Mouse (Mus musculus) stomach, embryonic 14.5 days (tissue): ENCODE data around the gene A830031A19Rik. TPM values are rescaled to one million over a fixed set of nuclear protein-coding genes. Genes with fewer than 3 reads are reported as not detected.

Source experiments
- ATAC-seq: fragments of 200-750 bp; cut with Nextera tagmentation; 2 replicates; pipeline ENCODE4 v1.8.0; 2017; ENCODE audit warnings: low read depth, moderate TSS enrichment; ENCODE audit not compliant: insufficient number of reproducible peaks, insufficient read depth, low FRiP score
- H3K27ac ChIP-seq: fragments of 300-500 bp; sonication (generic); 2 replicates; pipeline ENCODE4 v1.5.1; 2014; ENCODE audit warnings: mild to moderate bottlenecking, low read length, moderate library complexity, mixed read lengths
- H3K27me3 ChIP-seq: fragments of 300-500 bp; sonication (generic); 2 replicates; pipeline ENCODE4 v1.6.1; 2014; ENCODE audit warnings: low read length, control low read depth, mixed read lengths; ENCODE audit not compliant: control insufficient read depth, insufficient read depth
- H3K36me3 ChIP-seq: fragments of 300-500 bp; sonication (generic); 2 replicates; pipeline ENCODE4 v1.6.1; 2014; ENCODE audit warnings: mild to moderate bottlenecking, control low read depth, low read length, moderate library complexity, mixed read lengths; ENCODE audit not compliant: control insufficient read depth, insufficient read depth
- H3K4me1 ChIP-seq: fragments of 300-500 bp; sonication (generic); 2 replicates; pipeline ENCODE4 v1.6.1; 2014; ENCODE audit warnings: low read length, control low read depth, mixed read lengths; ENCODE audit not compliant: control insufficient read depth, insufficient read depth
- H3K4me2 ChIP-seq: fragments of 300-500 bp; sonication (generic); replicated peaks from 2 replicates; pipeline ENCODE4 v1.6.1; 2014; ENCODE audit warnings: low read depth, low read length, control low read depth
- H3K4me3 ChIP-seq: fragments of 300-500 bp; sonication (generic); 2 replicates; pipeline ENCODE4 v1.5.1; 2014; ENCODE audit warnings: low read depth, low read length, control low read depth
- H3K9ac ChIP-seq: fragments of 300-500 bp; sonication (generic); replicated peaks from 2 replicates; pipeline ENCODE4 v1.6.1; 2014; ENCODE audit warnings: low read depth, mild to moderate bottlenecking, control low read depth, low read length, moderate library complexity, mixed read lengths
- H3K9me3 ChIP-seq: fragments of 300-500 bp; sonication (generic); 2 replicates; pipeline ENCODE4 v1.6.1; 2016; ENCODE audit warnings: low read depth, low read length, control low read depth; ENCODE audit not compliant: control insufficient read depth
- WGBS: fragments of 180-500 bp; shearing (Covaris S2); extraction: QIAGEN DNeasy Blood & Tissue Kit; methylation state at CpG from one replicate; pipeline ENCODE4 v1.1.7; 2014; 5-methylcytosine and 5-hydroxymethylcytosine counted together
- polyA plus RNA-seq: library from polyadenylated mRNA; unstranded; fragments of >200 nt; fragmentation: Nextera tagmentation; extraction: Ambion mirVana; gene quantifications from 2 replicates; pipeline ENCODE4 v1.2.1, GENCODE M21; 2014

A830031A19Rik gene
- polyA plus RNA-seq, 1 experiment from 2014 or later = not detected

DNA sequence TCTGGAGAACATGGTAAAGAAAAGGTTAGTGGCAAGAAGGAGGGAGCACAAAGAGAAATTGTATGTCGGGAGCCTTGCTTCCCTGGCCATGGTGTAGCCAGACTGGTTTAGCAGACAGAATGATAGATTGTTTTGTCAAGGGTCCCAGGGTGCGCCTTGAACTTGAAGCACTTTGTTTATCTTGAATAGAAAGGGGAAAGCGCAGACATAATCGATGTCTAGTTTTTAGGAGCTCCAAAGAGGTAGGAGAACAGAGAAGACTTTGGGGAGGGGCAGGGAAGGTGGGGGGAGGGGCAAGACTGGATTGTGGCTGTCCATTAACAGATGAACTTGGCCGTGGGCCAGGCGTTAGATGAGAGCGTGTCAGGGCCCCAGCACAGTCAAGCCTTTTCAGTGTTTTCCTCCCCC lies 25.0 kb upstream of the A830031A19Rik start:
- H3K4me1 ChIP-seq = peaks cover 49% of the 10 kb centered on the region
- H3K9me3 ChIP-seq = no peaks in the 10 kb centered on the region
- 7% methylated on average over 7 of the region's 7 CpGs for WGBS
- H3K36me3 ChIP-seq = no peaks in the 10 kb centered on the region
- no peak overlapping the region for H3K9ac ChIP-seq
- ATAC-seq = peak; percentile 82
- peak overlapping the region; percentile 17; the same call in 1 of the 2 replicates for H3K27ac ChIP-seq
- H3K4me3 ChIP-seq = no peak overlapping the region
- no peak overlapping the region for H3K4me2 ChIP-seq
- H3K27me3 ChIP-seq = no peaks in the 10 kb centered on the region

DNA sequence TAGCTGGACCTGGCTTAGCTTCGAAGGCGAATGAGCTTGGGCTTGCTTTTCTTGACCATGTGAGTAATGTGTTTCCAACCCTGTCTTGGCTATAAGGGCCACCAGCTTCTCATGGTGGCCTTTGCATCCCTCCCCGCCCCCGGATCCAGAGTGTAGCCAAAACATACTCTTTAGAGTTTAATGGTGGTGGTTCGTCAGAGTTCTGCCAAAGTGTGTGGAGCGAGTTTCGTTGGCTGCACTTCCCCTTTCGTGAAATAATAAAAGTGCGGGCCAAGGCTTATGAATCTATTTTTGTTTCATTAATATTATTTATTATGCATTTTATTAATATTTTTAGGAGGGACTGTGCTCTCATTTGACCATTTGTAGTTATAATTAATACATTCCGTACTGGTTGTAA lies 24.4 kb upstream of the A830031A19Rik start:
- Histone ChIP-seq H3K36me3 (no peaks in the 10 kb centered on the region), H3K4me3 (no peak overlapping the region), H3K9ac (no peak overlapping the region), H3K4me2 (no peak overlapping the region), H3K9me3 (no peaks in the 10 kb centered on the region), H3K27me3 (no peaks in the 10 kb centered on the region), H3K4me1 (peaks cover 54% of the 10 kb centered on the region), H3K27ac (no peak overlapping the region)
- WGBS = 62% methylated on average over 10 of the region's 10 CpGs
- no peak for ATAC-seq

DNA sequence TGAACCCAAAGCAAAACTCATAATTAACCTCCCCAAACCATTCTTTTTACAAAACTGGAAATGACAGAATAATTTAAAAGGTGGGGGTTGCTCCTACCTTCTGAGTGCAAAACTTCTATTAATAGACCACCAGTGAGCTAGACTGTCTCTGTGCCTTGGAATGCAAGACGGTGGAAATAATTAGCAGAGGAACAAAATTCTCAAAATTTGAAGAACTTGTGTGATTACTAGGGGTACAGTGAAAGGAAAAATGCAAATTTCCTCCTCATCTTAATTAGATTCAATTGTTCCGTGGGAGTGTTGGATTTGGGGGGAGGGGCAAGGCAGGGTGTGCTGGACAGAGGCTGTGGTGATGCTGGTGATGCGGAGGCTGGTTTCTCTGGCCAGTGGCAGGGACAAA lies 23.8 kb upstream of the A830031A19Rik start:
- no peaks in the 10 kb centered on the region for H3K9me3 ChIP-seq
- no peak overlapping the region for H3K4me2 ChIP-seq
- H3K4me1 ChIP-seq = peaks cover 54% of the 10 kb centered on the region
- H3K27ac ChIP-seq = no peak overlapping the region
- no peak for ATAC-seq
- no peaks in the 10 kb centered on the region for H3K27me3 ChIP-seq
- no peak overlapping the region for H3K9ac ChIP-seq
- no peaks in the 10 kb centered on the region for H3K36me3 ChIP-seq
- H3K4me3 ChIP-seq = no peak overlapping the region
- 54% methylated on average over 3 of the region's 3 CpGs for WGBS

- WGBS = 69% methylated on average over 5 of the region's 5 CpGs
- H3K4me2 ChIP-seq = no peak overlapping the region
- H3K4me3 ChIP-seq = no peak overlapping the region
- no peaks in the 10 kb centered on the region for H3K27me3 ChIP-seq
- no peak overlapping the region for H3K27ac ChIP-seq
- no peaks in the 10 kb centered on the region for H3K9me3 ChIP-seq
- peaks cover 54% of the 10 kb centered on the region for H3K4me1 ChIP-seq
- H3K9ac ChIP-seq = no peak overlapping the region
- no peak for ATAC-seq
- H3K36me3 ChIP-seq = no peaks in the 10 kb centered on the region
Measured at GRCm38 (mm10) chr11:24098069-24098468, 23.2 kb upstream of the A830031A19Rik start.

DNA sequence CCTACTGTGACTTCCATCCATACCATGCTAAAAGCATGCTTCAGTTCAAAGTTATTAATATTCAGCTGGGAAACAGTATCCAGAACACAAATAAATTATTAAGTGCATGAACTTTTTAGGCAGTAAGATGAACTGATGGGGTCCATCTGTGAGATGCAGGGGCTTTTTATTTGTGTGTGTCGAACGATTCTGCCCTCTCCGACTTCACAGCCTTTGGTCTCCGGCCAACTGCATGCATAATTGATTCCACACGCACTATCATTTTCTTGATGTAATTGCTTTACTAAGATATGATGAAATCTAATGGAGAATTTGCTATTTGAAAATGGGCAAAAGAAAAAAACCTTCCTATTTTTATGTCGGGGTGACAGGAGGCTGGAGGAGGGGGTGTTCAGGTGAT lies 22.2 kb upstream of the A830031A19Rik start:
- Histone ChIP-seq H3K4me1 (peaks cover 57% of the 10 kb centered on the region), H3K4me3 (no peak overlapping the region), H3K9ac (no peak overlapping the region), H3K27ac (no peak overlapping the region), H3K36me3 (no peaks in the 10 kb centered on the region), H3K9me3 (no peaks in the 10 kb centered on the region), H3K27me3 (no peaks in the 10 kb centered on the region), H3K4me2 (no peak overlapping the region)
- 42% methylated on average over 6 of the region's 6 CpGs for WGBS
- ATAC-seq = no peak

GRCm38 (mm10) chr11:24096483-24096882 lies 21.6 kb upstream of the A830031A19Rik start:
- H3K4me2 ChIP-seq = no peak overlapping the region
- no peak overlapping the region for H3K4me3 ChIP-seq
- no peak overlapping the region for H3K9ac ChIP-seq
- ATAC-seq = no peak
- H3K4me1 ChIP-seq = peaks cover 61% of the 10 kb centered on the region
- no peaks in the 10 kb centered on the region for H3K36me3 ChIP-seq
- H3K9me3 ChIP-seq = no peaks in the 10 kb centered on the region
- no peaks in the 10 kb centered on the region for H3K27me3 ChIP-seq
- WGBS = 40% methylated on average over 6 of the region's 6 CpGs
- 0 out of 2 replicates have a peak overlapping the region, but pooled peaks have one; percentile 10 for H3K27ac ChIP-seq

DNA sequence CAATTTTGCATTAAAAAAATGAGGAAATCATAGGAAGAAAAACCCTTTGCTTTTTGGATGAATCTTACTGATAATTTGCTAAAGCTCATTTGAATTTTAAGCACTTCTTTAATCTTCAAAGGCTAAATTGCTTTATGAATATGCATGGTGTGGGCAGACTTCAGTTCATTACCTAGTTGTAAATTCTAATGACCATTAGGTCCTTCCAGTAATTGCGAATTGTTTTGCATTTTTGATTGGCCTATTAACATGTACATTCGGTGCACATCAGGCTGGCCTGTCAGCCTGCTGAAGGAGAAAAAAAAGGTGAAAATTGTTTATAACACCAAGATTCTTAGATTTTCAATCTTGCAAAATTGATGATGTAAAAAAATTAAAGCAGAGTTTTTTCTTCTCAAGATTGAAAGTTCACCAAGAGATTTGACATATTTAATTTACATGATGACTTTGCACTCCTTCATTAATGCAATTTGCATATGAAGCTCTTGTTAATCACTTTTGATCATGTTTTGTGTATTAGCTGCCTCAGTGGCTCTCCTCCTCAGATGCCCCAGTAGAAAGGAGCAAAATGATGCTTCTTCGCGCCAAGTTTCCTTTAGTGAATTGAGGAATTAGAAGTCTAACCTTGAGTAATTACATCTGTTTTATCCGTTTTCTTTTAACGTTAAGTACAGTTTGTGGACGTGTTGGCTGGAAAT lies 21.0 kb upstream of the A830031A19Rik start:
- Histone ChIP-seq H3K4me1 (peaks cover 63% of the 10 kb centered on the region), H3K36me3 (no peaks in the 10 kb centered on the region), H3K4me3 (no peak overlapping the region), H3K27me3 (no peaks in the 10 kb centered on the region), H3K9ac (no peak overlapping the region), H3K27ac (peak overlapping the region; percentile 58; the same call in 1 of the 2 replicates), H3K4me2 (peak overlapping the region; percentile 28; the same call in 1 of the 2 replicates), H3K9me3 (no peaks in the 10 kb centered on the region)
- 59% methylated on average over 7 of the region's 7 CpGs for WGBS
- ATAC-seq = no peak

- peak overlapping the region; percentile 58; the same call in 1 of the 2 replicates for H3K27ac ChIP-seq
- no peak for ATAC-seq
Measured at GRCm38 (mm10) chr11:24095236-24095635, 20.4 kb upstream of the A830031A19Rik start.

DNA sequence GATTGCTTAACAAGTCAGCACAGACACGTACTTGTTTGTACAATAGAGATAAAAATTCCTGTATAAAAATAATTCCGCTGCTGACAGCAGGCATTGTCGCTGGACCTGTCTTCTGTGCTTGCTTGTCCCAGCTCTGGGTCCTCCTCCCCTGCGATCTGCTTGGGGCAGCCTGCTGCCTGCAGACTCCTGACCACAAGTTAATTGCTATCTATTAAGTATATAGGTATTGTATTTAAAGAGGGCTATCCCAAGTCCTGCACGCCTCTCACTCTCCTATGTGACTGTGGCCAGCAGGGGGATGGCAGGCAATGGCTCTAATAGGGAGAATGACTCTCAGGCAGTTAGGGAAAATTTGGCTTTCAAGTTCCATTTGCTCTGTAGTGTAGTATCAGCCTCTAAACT lies 19.2 kb upstream of the A830031A19Rik start:
- Histone ChIP-seq H3K27me3 (no peaks in the 10 kb centered on the region), H3K4me1 (peaks cover 51% of the 10 kb centered on the region)
- no peak for ATAC-seq

More at GRCm38 (mm10) chr11:24095236-24095635, 20.4 kb upstream of the A830031A19Rik start:
- no peaks in the 10 kb centered on the region for H3K27me3 ChIP-seq
- H3K4me2 ChIP-seq = peak overlapping the region; percentile 28
- H3K9ac ChIP-seq = no peak overlapping the region
- H3K9me3 ChIP-seq = no peaks in the 10 kb centered on the region
- 12% methylated on average over 9 of the region's 9 CpGs for WGBS
- no peaks in the 10 kb centered on the region for H3K36me3 ChIP-seq
- H3K4me3 ChIP-seq = no peak overlapping the region
- peaks cover 57% of the 10 kb centered on the region for H3K4me1 ChIP-seq

More for the DNA sequence above, 19.2 kb upstream of the A830031A19Rik start:
- WGBS = 54% methylated on average over 5 of the region's 5 CpGs
- Histone ChIP-seq H3K27ac (no peak overlapping the region), H3K9me3 (no peaks in the 10 kb centered on the region), H3K4me3 (no peak overlapping the region), H3K4me2 (no peak overlapping the region), H3K9ac (no peak overlapping the region), H3K36me3 (peaks cover 4% of the 10 kb centered on the region)
